Mouse (Mus musculus): ENCODE measurements at regions not wholly inside any gene's neighbourhood (a gene's known extent, or its start where the extent isn't known, plus 50 kb on each side); places are given as distances from the start of the nearest gene placed in this dataset.

GRCm38 (mm10) chr7:69585716-69586115 lies 780.8 kb downstream of the Nr2f2 start:
- DNase-seq, result no peak
- intact Hi-C loops (cut with DNase I), result no loop called here

GRCm38 (mm10) chr7:69585131-69585530 lies 781.4 kb downstream of the Nr2f2 start:
- no peak for DNase-seq
- intact Hi-C loops (cut with DNase I), result no loop called here

- intact Hi-C loops (cut with DNase I), result no loop called here
- DNase-seq, result no peak
Measured at GRCm38 (mm10) chr7:69584516-69584915, 782.0 kb downstream of the Nr2f2 start.

GRCm38 (mm10) chr7:69583901-69584300 lies 782.6 kb downstream of the Nr2f2 start:
- intact Hi-C loops (cut with DNase I), result no loop called here
- no peak for DNase-seq

- DNase-seq, result no peak
- intact Hi-C loops (cut with DNase I), result no loop called here
Measured at GRCm38 (mm10) chr7:69581668-69582067, 784.9 kb downstream of the Nr2f2 start.

GRCm38 (mm10) chr7:69578958-69579810 lies 787.4 kb downstream of the Nr2f2 start:
- intact Hi-C loops (cut with DNase I), result no loop called here
- no peak for DNase-seq

- intact Hi-C loops (cut with DNase I), result no loop called here
- DNase-seq, result no peak
Measured at GRCm38 (mm10) chr7:69577754-69578153, 788.8 kb downstream of the Nr2f2 start.

- intact Hi-C loops (cut with DNase I), result no loop called here
- DNase-seq, result no peak
Measured at GRCm38 (mm10) chr7:69576596-69576995, 789.9 kb downstream of the Nr2f2 start.

GRCm38 (mm10) chr7:69573730-69574129 lies 792.8 kb downstream of the Nr2f2 start:
- DNase-seq, result no peak
- intact Hi-C loops (cut with DNase I), result no loop called here

- DNase-seq, result no peak
- intact Hi-C loops (cut with DNase I), result no loop called here
Measured at GRCm38 (mm10) chr7:69572626-69573394, 793.7 kb downstream of the Nr2f2 start.

- no peak for DNase-seq
- intact Hi-C loops (cut with DNase I), result no loop called here
Measured at GRCm38 (mm10) chr7:69566949-69567348, 799.6 kb downstream of the Nr2f2 start.

- DNase-seq, result no peak
- intact Hi-C loops (cut with DNase I), result no loop called here
Measured at GRCm38 (mm10) chr7:69564432-69564831, 802.1 kb downstream of the Nr2f2 start.

GRCm38 (mm10) chr7:69554776-69555175 lies 805.7 kb upstream of the Arrdc4 start:
- intact Hi-C loops (cut with DNase I), result no loop called here

GRCm38 (mm10) chr7:69553981-69554380 lies 804.9 kb upstream of the Arrdc4 start:
- no peak for DNase-seq
- intact Hi-C loops (cut with DNase I), result no loop called here

More at GRCm38 (mm10) chr7:69554776-69555175, 805.7 kb upstream of the Arrdc4 start:
- no peak for DNase-seq

- DNase-seq, result no peak
- intact Hi-C loops (cut with DNase I), result no loop called here
Measured at GRCm38 (mm10) chr7:69536072-69536471, 787.0 kb upstream of the Arrdc4 start.

GRCm38 (mm10) chr7:69513966-69514365 lies 764.9 kb upstream of the Arrdc4 start:
- intact Hi-C loops (cut with DNase I), result no loop called here
- no peak for DNase-seq

- no peak for DNase-seq
Measured at GRCm38 (mm10) chr7:69510389-69510788, 761.3 kb upstream of the Arrdc4 start.

GRCm38 (mm10) chr7:69493062-69493930 lies 744.3 kb upstream of the Arrdc4 start:
- no peak for DNase-seq
- intact Hi-C loops (cut with DNase I), result loop anchor here (5.0 to 10.0 kb wide), 2 partner anchors 844 to 1922 kb away; no protein-coding TSS in a partner anchor

More at GRCm38 (mm10) chr7:69510389-69510788, 761.3 kb upstream of the Arrdc4 start:
- intact Hi-C loops (cut with DNase I), result no loop called here

- intact Hi-C loops (cut with DNase I), result loop anchor here (5.0 to 10.0 kb wide), 2 partner anchors 846 to 1924 kb away; no protein-coding TSS in a partner anchor
- peak; percentile 23 to 46 for DNase-seq
Measured at GRCm38 (mm10) chr7:69490566-69491466, 741.8 kb upstream of the Arrdc4 start.

Data from gastrocnemius, postnatal 36 days (tissue).